8 mouse cellular contexts compared by ENCODE assay signal in genomic region chr14:76681581-76682377, GRCm38 (mm10).
DNase-seq lines count a peak whose midpoint lies in the region; ATAC-seq lines count a peak whose summit lies in the region.

No protein-coding gene starts in this region.

- peaks cover 26% of the 10 kb centered on the region for H3K4me1 ChIP-seq in forebrain, embryonic 12.5 days
- H3K4me1 ChIP-seq in forebrain, embryonic 13.5 days, result peaks cover 29% of the 10 kb centered on the region
- peaks cover 30% of the 10 kb centered on the region for H3K4me1 ChIP-seq in hindbrain, embryonic 12.5 days
- peaks cover 57% of the 10 kb centered on the region for H3K4me1 ChIP-seq in limb, embryonic 13.5 days
- peaks cover 20% of the 10 kb centered on the region; the same call in 1 of the 2 replicates for H3K4me1 ChIP-seq in stomach, embryonic 14.5 days (ENCODE audit: control insufficient read depth, insufficient read depth, low read length)

- no peaks in the 10 kb centered on the region for H3K27me3 ChIP-seq in forebrain, embryonic 12.5 days
- H3K27me3 ChIP-seq in forebrain, embryonic 13.5 days, result no peaks in the 10 kb centered on the region
- no peaks in the 10 kb centered on the region for H3K27me3 ChIP-seq in hindbrain, embryonic 12.5 days
- no peaks in the 10 kb centered on the region for H3K27me3 ChIP-seq in limb, embryonic 13.5 days
- H3K27me3 ChIP-seq in stomach, embryonic 14.5 days (ENCODE audit: control insufficient read depth, insufficient read depth, low read length), result no peaks in the 10 kb centered on the region

- no peak overlapping the region for H3K4me2 ChIP-seq in forebrain, embryonic 12.5 days
- H3K4me2 ChIP-seq in forebrain, embryonic 13.5 days, result no peak overlapping the region
- no peak overlapping the region for H3K4me2 ChIP-seq in hindbrain, embryonic 12.5 days (replicated peaks)
- H3K4me2 ChIP-seq in limb, embryonic 13.5 days (replicated peaks), result no peak overlapping the region
- H3K4me2 ChIP-seq in stomach, embryonic 14.5 days (replicated peaks; ENCODE audit: low read depth, low read length), result no peak overlapping the region

- no peak for ATAC-seq in forebrain, embryonic 12.5 days (ENCODE audit: low FRiP score)
- no peak for ATAC-seq in forebrain, embryonic 13.5 days
- ATAC-seq in hindbrain, embryonic 12.5 days (ENCODE audit: low FRiP score), result no peak
- ATAC-seq in limb, embryonic 13.5 days (ENCODE audit: low FRiP score, low read depth), result peak; percentile 90
- peak; percentile 89; the same call in 1 of the 2 replicates for ATAC-seq in stomach, embryonic 14.5 days (ENCODE audit: insufficient number of reproducible peaks, insufficient read depth, low FRiP score, low read depth)

- no peak overlapping the region for H3K4me3 ChIP-seq in forebrain, embryonic 12.5 days (replicated peaks)
- H3K4me3 ChIP-seq in forebrain, embryonic 13.5 days, result no peak overlapping the region
- no peak overlapping the region for H3K4me3 ChIP-seq in hindbrain, embryonic 12.5 days
- H3K4me3 ChIP-seq in limb, embryonic 13.5 days, result no peak overlapping the region
- H3K4me3 ChIP-seq in stomach, embryonic 14.5 days (ENCODE audit: low read depth, low read length), result no peak overlapping the region

- H3K27ac ChIP-seq in forebrain, embryonic 12.5 days, result peak overlapping the region; percentile 56; the same call in 1 of the 2 replicates
- H3K27ac ChIP-seq in forebrain, embryonic 13.5 days, result no peak overlapping the region; the same call in 1 of the 2 replicates
- H3K27ac ChIP-seq in hindbrain, embryonic 12.5 days, result peak overlapping the region; percentile 62
- peak overlapping the region; percentile 91 for H3K27ac ChIP-seq in limb, embryonic 13.5 days
- peak overlapping the region; percentile 81 for H3K27ac ChIP-seq in stomach, embryonic 14.5 days (ENCODE audit: low read length)

- 63% methylated on average over 8 of the region's 8 CpGs for WGBS in forebrain, embryonic 12.5 days
- WGBS in forebrain, embryonic 13.5 days, result 60% methylated on average over 8 of the region's 8 CpGs
- WGBS in hindbrain, embryonic 12.5 days, result 53% methylated on average over 8 of the region's 8 CpGs
- WGBS in limb, embryonic 13.5 days, result 35% methylated on average over 8 of the region's 8 CpGs
- 13% methylated on average over 8 of the region's 8 CpGs for WGBS in stomach, embryonic 14.5 days

- H3K36me3 ChIP-seq in forebrain, embryonic 12.5 days (replicated peaks), result no peaks in the 10 kb centered on the region
- no peaks in the 10 kb centered on the region for H3K36me3 ChIP-seq in forebrain, embryonic 13.5 days (ENCODE audit: poor library complexity, severe bottlenecking)
- H3K36me3 ChIP-seq in hindbrain, embryonic 12.5 days, result no peaks in the 10 kb centered on the region
- no peaks in the 10 kb centered on the region for H3K36me3 ChIP-seq in limb, embryonic 13.5 days
- H3K36me3 ChIP-seq in stomach, embryonic 14.5 days (ENCODE audit: control insufficient read depth, insufficient read depth, low read length), result no peaks in the 10 kb centered on the region

- DNase-seq in forelimb bud, embryonic 11.5 days (ENCODE audit: low read depth, low spot score), result peak; percentile 52
- no peak for DNase-seq in spleen, postnatal 10 days (ENCODE audit: low spot score in 2 of 2)
- DNase-seq in layer of hippocampus, postnatal 25 days (ENCODE audit: extremely low spot score in 1 of 2, low spot score in 1 of 2), result no peak

- H3K9me3 ChIP-seq in forebrain, embryonic 12.5 days, result no peaks in the 10 kb centered on the region
- H3K9me3 ChIP-seq in forebrain, embryonic 13.5 days (replicated peaks), result no peaks in the 10 kb centered on the region
- H3K9me3 ChIP-seq in hindbrain, embryonic 12.5 days (replicated peaks), result no peaks in the 10 kb centered on the region
- H3K9me3 ChIP-seq in limb, embryonic 13.5 days, result no peaks in the 10 kb centered on the region
- H3K9me3 ChIP-seq in stomach, embryonic 14.5 days (ENCODE audit: control insufficient read depth, low read depth, low read length), result no peaks in the 10 kb centered on the region

- H3K9ac ChIP-seq in forebrain, embryonic 12.5 days, result no peak overlapping the region
- no peak overlapping the region for H3K9ac ChIP-seq in forebrain, embryonic 13.5 days
- no peak overlapping the region for H3K9ac ChIP-seq in hindbrain, embryonic 12.5 days
- no peak overlapping the region for H3K9ac ChIP-seq in limb, embryonic 13.5 days
- H3K9ac ChIP-seq in stomach, embryonic 14.5 days (replicated peaks; ENCODE audit: low read depth, low read length), result no peak overlapping the region

Comparison
In these comparisons a context has a peak if more than half of its experiments do, and no peak if none do; other contexts are left out.
1. ATAC-seq: peak in limb, embryonic 13.5 days (single experiment) and stomach, embryonic 14.5 days (single experiment); none in forebrain, embryonic 12.5 days (single experiment), forebrain, embryonic 13.5 days (single experiment) and hindbrain, embryonic 12.5 days (single experiment).